Mouse (Mus musculus): ENCODE results near the gene Smim24.

Gene Smim24

GRCm38 (mm10) chr10:81392781-81393185, at the start of gene Smim24:
Smim24 (plus strand) TSS chr10:81393051.
- DNase-seq, result no peak

GRCm38 (mm10) chr10:81344421-81345161, 48.3 kb upstream of the Smim24 start:
- no peak for DNase-seq

- DNase-seq, result no peak
These were observed 47.7 kb upstream of the Smim24 start for GRCm38 (mm10) chr10:81345162-81345534.

- no peak for DNase-seq
These were observed 46.3 kb upstream of the Smim24 start for GRCm38 (mm10) chr10:81346453-81347067.

GRCm38 (mm10) chr10:81349146-81349545, 43.7 kb upstream of the Smim24 start:
- no peak for DNase-seq

- no peak for DNase-seq
These were observed 42.9 kb upstream of the Smim24 start for GRCm38 (mm10) chr10:81349961-81350350.

- peak; percentile 99 to 100 for DNase-seq
These were observed 42.3 kb upstream of the Smim24 start, which contains the start of gene Hmg20b for GRCm38 (mm10) chr10:81350351-81351063. Hmg20b (minus strand) TSS chr10:81350480.

- DNase-seq, result no peak
These were observed 41.1 kb upstream of the Smim24 start for GRCm38 (mm10) chr10:81351678-81352291.

- no peak for DNase-seq
These were observed 37.9 kb upstream of the Smim24 start for GRCm38 (mm10) chr10:81354738-81355477.

GRCm38 (mm10) chr10:81355533-81355932, 37.3 kb upstream of the Smim24 start:
- no peak for DNase-seq

- no peak for DNase-seq
These were observed 36.4 kb upstream of the Smim24 start for GRCm38 (mm10) chr10:81356352-81356990.

- peak; percentile 91 to 93 for DNase-seq
These were observed 35.6 kb upstream of the Smim24 start, which contains the start of gene Mfsd12 for GRCm38 (mm10) chr10:81356991-81357844. Mfsd12 (plus strand) TSS chr10:81357491.

GRCm38 (mm10) chr10:81358209-81358608, 34.6 kb upstream of the Smim24 start:
- no peak for DNase-seq

- no peak for DNase-seq
These were observed 34.0 kb upstream of the Smim24 start for GRCm38 (mm10) chr10:81358841-81359240.

- no peak for DNase-seq
These were observed 32.1 kb upstream of the Smim24 start for GRCm38 (mm10) chr10:81360721-81361120.

- DNase-seq, result no peak
These were observed 30.4 kb upstream of the Smim24 start for GRCm38 (mm10) chr10:81362336-81362949.

- DNase-seq, result no peak
These were observed 29.2 kb upstream of the Smim24 start for GRCm38 (mm10) chr10:81363436-81364346.

GRCm38 (mm10) chr10:81364666-81365065, 28.2 kb upstream of the Smim24 start:
- DNase-seq, result no peak

- DNase-seq, result no peak
These were observed 27.8 kb upstream of the Smim24 start for GRCm38 (mm10) chr10:81365073-81365472.
